In genomic region chr3:96427311-96427710, GRCm38 (mm10) we compare ENCODE assay signal across 8 mouse cellular contexts. TPM values are rescaled to one million over a fixed set of nuclear protein-coding genes. Genes with fewer than 3 reads are reported as not detected.
DNase-seq lines count a peak whose midpoint lies in the region; ATAC-seq and TF ChIP-seq lines count a peak whose summit lies in the region.

No protein-coding gene starts in this region.

- 13% methylated on average over 4 of the region's 4 CpGs for WGBS in hindbrain, embryonic 13.5 days
- 24% methylated on average over 4 of the region's 4 CpGs for WGBS in hindbrain, postnatal 0 days
- whole genome bisulfite sequencing in embryonic facial prominence, embryonic 11.5 days: 9% methylated on average over 4 of the region's 4 CpGs
- 6% methylated on average over 4 of the region's 4 CpGs for WGBS in liver, embryonic 13.5 days (ENCODE audit: insufficient replicate concordance)

- H3K4me3 ChIP-seq in hindbrain, embryonic 13.5 days: no peak overlapping the region
- no peak overlapping the region; the same call in 1 of the 2 replicates for H3K4me3 ChIP-seq in hindbrain, postnatal 0 days (ENCODE audit: low read length)
- H3K4me3 ChIP-seq in ES-Bruce4 (ENCODE audit: low read depth, low read length): peak overlapping the region; percentile 44
- H3K4me3 ChIP-seq in embryonic facial prominence, embryonic 11.5 days (ENCODE audit: low read depth, low read length): peak overlapping the region; percentile 4; the same call in 1 of the 2 replicates
- H3K4me3 ChIP-seq in liver, embryonic 13.5 days (replicated peaks): peak overlapping the region; percentile 53

- DNase-seq in hindbrain, postnatal 0 days (ENCODE audit: low spot score): no peak
- no peak for DNase-seq in embryonic facial prominence, embryonic 11.5 days (ENCODE audit: low spot score)
- peak; percentile 59 for DNase-seq in liver, embryonic 13.5 days
- DNase-seq in frontal cortex, adult 2 months (ENCODE audit: extremely low spot score in 1 of 2, low spot score in 1 of 2): no peak
- no peak for DNase-seq in adrenal gland, adult 2 months
- no peak for DNase-seq in layer of hippocampus, adult 18-20 months (ENCODE audit: low spot score in 2 of 2)

- no peak for TF ChIP-seq EP300 in ES-Bruce4 (IDR thresholded peaks at IDR 0.05; ENCODE audit: insufficient read depth, low read depth, low read length)

- TF ChIP-seq CTCF in hindbrain, postnatal 0 days (IDR thresholded peaks at IDR 0.05; ENCODE audit: low read depth): no peak
- TF ChIP-seq CTCF in ES-Bruce4 (IDR thresholded peaks at IDR 0.05; ENCODE audit: low read depth, low read length): no peak

- H3K27ac ChIP-seq in hindbrain, embryonic 13.5 days: no peak overlapping the region
- no peak overlapping the region for H3K27ac ChIP-seq in hindbrain, postnatal 0 days
- 0 out of 2 replicates have a peak overlapping the region, but pooled peaks have one; percentile 10 for H3K27ac ChIP-seq in ES-Bruce4 (ENCODE audit: insufficient read depth, low read length)
- H3K27ac ChIP-seq in embryonic facial prominence, embryonic 11.5 days (replicated peaks; ENCODE audit: low read depth, low read length): no peak overlapping the region
- peak overlapping the region; percentile 98 for H3K27ac ChIP-seq in liver, embryonic 13.5 days

- ATAC-seq in hindbrain, embryonic 13.5 days (ENCODE audit: low FRiP score): no peak
- ATAC-seq in hindbrain, postnatal 0 days: no peak
- ATAC-seq in embryonic facial prominence, embryonic 11.5 days (replicated peaks; ENCODE audit: insufficient number of reproducible peaks, low FRiP score, low TSS enrichment, low read depth): no peak
- peak; percentile 32 for ATAC-seq in liver, embryonic 13.5 days (ENCODE audit: low read depth)

- no peaks in the 10 kb centered on the region for H3K9me3 ChIP-seq in hindbrain, embryonic 13.5 days
- H3K9me3 ChIP-seq in hindbrain, postnatal 0 days (ENCODE audit: low read length): no peaks in the 10 kb centered on the region
- no peaks in the 10 kb centered on the region for H3K9me3 ChIP-seq in ES-Bruce4 (replicated peaks; ENCODE audit: control insufficient read depth, insufficient read depth, low read length, poor library complexity, severe bottlenecking)
- H3K9me3 ChIP-seq in embryonic facial prominence, embryonic 11.5 days (replicated peaks; ENCODE audit: control insufficient read depth, low read length): no peaks in the 10 kb centered on the region
- H3K9me3 ChIP-seq in liver, embryonic 13.5 days (replicated peaks): no peaks in the 10 kb centered on the region

- no peak overlapping the region for H3K9ac ChIP-seq in hindbrain, embryonic 13.5 days
- no peak overlapping the region for H3K9ac ChIP-seq in hindbrain, postnatal 0 days (replicated peaks; ENCODE audit: low read length)
- 0 out of 2 replicates have a peak overlapping the region, but pooled peaks have one; percentile 25 for H3K9ac ChIP-seq in ES-Bruce4 (ENCODE audit: low read depth, poor library complexity, severe bottlenecking)
- H3K9ac ChIP-seq in embryonic facial prominence, embryonic 11.5 days (replicated peaks; ENCODE audit: low read length): no peak overlapping the region
- H3K9ac ChIP-seq in liver, embryonic 13.5 days: peak overlapping the region; percentile 66

- 0 out of 2 replicates have a peak overlapping the region, but pooled peaks have one; percentile 0 for H3K4me2 ChIP-seq in hindbrain, embryonic 13.5 days
- no peak overlapping the region for H3K4me2 ChIP-seq in hindbrain, postnatal 0 days (ENCODE audit: low read depth, low read length)
- H3K4me2 ChIP-seq in embryonic facial prominence, embryonic 11.5 days (ENCODE audit: low read depth, low read length): no peak overlapping the region
- peak overlapping the region; percentile 70 for H3K4me2 ChIP-seq in liver, embryonic 13.5 days

- TF ChIP-seq POLR2A in ES-Bruce4 (IDR thresholded peaks at IDR 0.05; ENCODE audit: insufficient read depth, low read length): no peak

- H3K4me1 ChIP-seq in hindbrain, embryonic 13.5 days (replicated peaks): no peaks in the 10 kb centered on the region
- H3K4me1 ChIP-seq in hindbrain, postnatal 0 days (ENCODE audit: insufficient read depth, low read length): no peaks in the 10 kb centered on the region
- peaks cover 2% of the 10 kb centered on the region for H3K4me1 ChIP-seq in ES-Bruce4 (ENCODE audit: control insufficient read depth, insufficient read depth, low read length)
- no peaks in the 10 kb centered on the region for H3K4me1 ChIP-seq in embryonic facial prominence, embryonic 11.5 days (ENCODE audit: control insufficient read depth, insufficient read depth, low read length)
- peaks cover 49% of the 10 kb centered on the region for H3K4me1 ChIP-seq in liver, embryonic 13.5 days (replicated peaks)

- no peaks in the 10 kb centered on the region for H3K36me3 ChIP-seq in hindbrain, embryonic 13.5 days
- H3K36me3 ChIP-seq in hindbrain, postnatal 0 days (ENCODE audit: insufficient read depth, low read length): no peaks in the 10 kb centered on the region
- H3K36me3 ChIP-seq in ES-Bruce4 (ENCODE audit: control insufficient read depth, insufficient read depth, low read length, poor library complexity, severe bottlenecking): no peaks in the 10 kb centered on the region
- no peaks in the 10 kb centered on the region for H3K36me3 ChIP-seq in embryonic facial prominence, embryonic 11.5 days (replicated peaks; ENCODE audit: control insufficient read depth, insufficient read depth, low read depth, low read length)
- H3K36me3 ChIP-seq in liver, embryonic 13.5 days: no peaks in the 10 kb centered on the region

- H3K27me3 ChIP-seq in hindbrain, embryonic 13.5 days: peaks cover 56% of the 10 kb centered on the region
- no peaks in the 10 kb centered on the region for H3K27me3 ChIP-seq in hindbrain, postnatal 0 days (ENCODE audit: insufficient read depth, low read length)
- no peaks in the 10 kb centered on the region for H3K27me3 ChIP-seq in ES-Bruce4 (ENCODE audit: control insufficient read depth, insufficient read depth, low read length, poor library complexity, severe bottlenecking)
- no peaks in the 10 kb centered on the region for H3K27me3 ChIP-seq in embryonic facial prominence, embryonic 11.5 days (ENCODE audit: control insufficient read depth, insufficient read depth, low read length)
- H3K27me3 ChIP-seq in liver, embryonic 13.5 days: peaks cover 15% of the 10 kb centered on the region

RNA-seq across cellular contexts. Expression of gene BC107364, which starts 24.8 kb away (rescaled TPM):
- polyA plus RNA-seq in hindbrain, embryonic 13.5 days (2015; fragmentation: Nextera tagmentation; extraction: Ambion mirVana): not detected in 2 replicates
- total RNA-seq in hindbrain, postnatal 0 days (2014; rRNA removed): not detected in 2 replicates
- polyA plus RNA-seq in hindbrain, postnatal 0 days (2015; fragmentation: Nextera tagmentation; extraction: Ambion mirVana): not detected in 2 replicates
- polyA plus RNA-seq in ES-Bruce4 (2011; ENCODE audit: insufficient read depth, insufficient read length, low read depth, missing spikeins): 4.6 TPM in 2 replicates
- polyA plus RNA-seq in embryonic facial prominence, embryonic 11.5 days (2014; fragmentation: Nextera tagmentation; extraction: Ambion mirVana): not detected in 2 replicates
- polyA plus RNA-seq in liver, embryonic 13.5 days (2015; fragmentation: Nextera tagmentation; extraction: Ambion mirVana): not detected in 2 replicates
- not detected in 2 replicates for polyA plus RNA-seq in frontal cortex, adult 2 months (2012; rRNA removed)
- not detected for total RNA-seq in adrenal gland, adult 2 months (2021)
- not detected in 2 replicates for polyA plus RNA-seq in adrenal gland, adult 2 months (2012; rRNA removed)
- not detected for total RNA-seq in layer of hippocampus, adult 18-20 months (2021)

Comparison
In these comparisons a context has a peak if more than half of its experiments do, and no peak if none do; other contexts are left out.
1. H3K4me2 ChIP-seq: peak in hindbrain, embryonic 13.5 days (single experiment) and liver, embryonic 13.5 days (single experiment); none in hindbrain, postnatal 0 days (single experiment) and embryonic facial prominence, embryonic 11.5 days (single experiment).
2. H3K27ac ChIP-seq: peak in ES-Bruce4 (single experiment) and liver, embryonic 13.5 days (single experiment); none in hindbrain, embryonic 13.5 days (single experiment), hindbrain, postnatal 0 days (single experiment) and embryonic facial prominence, embryonic 11.5 days (single experiment).
3. H3K4me3 ChIP-seq: peak in ES-Bruce4 (single experiment), embryonic facial prominence, embryonic 11.5 days (single experiment) and liver, embryonic 13.5 days (single experiment); none in hindbrain, embryonic 13.5 days (single experiment) and hindbrain, postnatal 0 days (single experiment).
4. H3K9ac ChIP-seq: peak in ES-Bruce4 (single experiment) and liver, embryonic 13.5 days (single experiment); none in hindbrain, embryonic 13.5 days (single experiment), hindbrain, postnatal 0 days (single experiment) and embryonic facial prominence, embryonic 11.5 days (single experiment).